Mouse (Mus musculus): ENCODE measurements around the gene Chac1.
A peak's percentile ranks its signal among the peaks of the same experiment; 100 is the strongest.

Chac1 gene

DNA sequence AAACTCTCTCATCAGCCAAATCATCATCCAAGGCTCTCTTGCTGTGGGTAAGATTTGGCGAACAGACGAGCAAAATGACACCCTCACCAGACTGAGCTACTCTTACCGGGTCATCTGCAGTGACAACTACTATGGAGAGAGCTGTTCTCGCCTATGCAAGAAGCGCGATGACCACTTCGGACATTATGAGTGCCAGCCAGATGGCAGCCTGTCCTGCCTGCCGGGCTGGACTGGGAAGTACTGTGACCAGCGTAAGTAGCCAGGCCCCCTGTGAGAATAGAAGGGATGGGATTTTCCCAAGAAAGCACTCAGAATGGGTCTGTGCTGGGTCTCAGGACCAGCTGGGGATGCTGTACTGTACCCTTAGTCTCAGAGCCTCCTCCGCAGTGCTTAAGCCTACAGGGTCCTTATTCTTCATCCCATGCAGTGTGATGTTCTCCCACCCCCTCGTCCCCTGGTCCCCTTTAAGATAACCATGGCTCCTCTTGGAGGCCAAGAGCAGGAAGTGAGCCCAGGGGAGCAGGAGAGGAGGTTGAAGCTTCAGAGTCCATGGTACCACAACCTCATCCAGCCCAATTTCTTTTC lies 23.0 kb upstream of the Chac1 start:
- no peak for DNase-seq (ENCODE audit: low read depth, low spot score)

DNA sequence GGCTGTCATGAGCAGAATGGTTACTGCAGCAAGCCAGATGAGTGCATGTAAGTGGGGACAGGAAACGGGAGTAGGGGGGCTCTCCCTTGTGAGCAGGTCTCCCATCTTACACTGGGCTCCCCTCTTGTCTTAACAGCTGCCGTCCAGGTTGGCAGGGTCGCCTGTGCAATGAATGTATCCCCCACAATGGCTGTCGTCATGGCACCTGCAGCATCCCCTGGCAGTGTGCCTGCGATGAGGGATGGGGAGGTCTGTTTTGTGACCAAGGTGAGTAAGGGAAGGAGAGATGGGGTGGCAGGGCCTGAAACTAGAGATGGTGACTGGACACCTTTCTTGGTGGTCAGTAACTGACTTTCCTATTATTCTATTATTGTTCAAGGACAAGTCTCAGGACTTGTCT lies 22.5 kb upstream of the Chac1 start:
- DNase-seq (ENCODE audit: low read depth, low spot score) = no peak

DNA sequence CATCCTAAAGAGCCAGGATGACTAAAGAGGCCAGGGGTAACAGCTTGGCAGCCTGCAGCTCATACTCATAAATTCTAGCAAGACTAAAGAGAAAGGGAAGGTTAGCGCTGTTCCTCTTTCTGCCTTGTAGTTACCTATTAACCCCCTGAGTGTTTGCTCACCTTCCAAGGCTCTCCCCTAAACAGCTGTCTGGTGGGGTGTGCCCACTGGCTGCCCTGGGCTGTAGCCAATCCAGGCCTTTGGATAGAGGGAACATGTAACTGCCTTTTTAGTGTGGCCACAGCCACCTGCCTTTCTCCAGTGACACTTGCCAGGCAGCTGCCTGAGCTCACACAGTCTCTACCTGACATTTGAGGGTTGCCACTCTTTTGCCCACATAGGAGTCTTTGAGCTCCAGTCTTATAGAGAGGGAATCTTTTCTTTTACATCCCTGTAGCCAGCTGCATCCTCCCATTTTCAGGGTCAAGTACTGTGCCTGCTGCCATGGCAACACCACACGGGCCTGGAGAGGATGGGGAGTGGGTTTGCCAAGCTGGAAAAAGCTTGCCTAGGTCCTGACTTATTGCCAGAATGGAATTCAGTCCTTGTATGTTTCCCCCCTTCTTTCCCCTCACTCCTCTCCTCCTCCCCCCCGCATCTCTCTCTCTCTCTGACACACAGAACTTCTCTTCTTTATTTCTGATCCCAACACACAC lies 21.8 kb upstream of the Chac1 start:
- DNase-seq (ENCODE audit: low read depth, low spot score) = no peak

DNA sequence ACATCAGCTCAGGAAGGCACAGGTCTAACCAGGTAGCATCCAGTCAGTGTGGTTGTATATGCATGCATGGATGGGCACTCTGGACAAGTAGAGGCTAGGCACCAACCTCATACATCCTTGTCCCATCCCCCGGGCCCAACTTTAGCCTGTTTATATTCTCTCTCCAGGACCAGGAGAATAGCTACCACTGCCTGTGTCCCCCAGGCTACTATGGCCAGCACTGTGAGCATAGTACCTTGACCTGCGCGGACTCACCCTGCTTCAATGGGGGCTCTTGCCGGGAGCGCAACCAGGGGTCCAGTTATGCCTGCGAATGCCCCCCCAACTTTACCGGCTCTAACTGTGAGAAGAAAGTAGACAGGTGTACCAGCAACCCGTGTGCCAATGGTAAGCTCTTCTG lies 20.2 kb upstream of the Chac1 start:
- DNase-seq (ENCODE audit: low read depth, low spot score) = no peak

DNA sequence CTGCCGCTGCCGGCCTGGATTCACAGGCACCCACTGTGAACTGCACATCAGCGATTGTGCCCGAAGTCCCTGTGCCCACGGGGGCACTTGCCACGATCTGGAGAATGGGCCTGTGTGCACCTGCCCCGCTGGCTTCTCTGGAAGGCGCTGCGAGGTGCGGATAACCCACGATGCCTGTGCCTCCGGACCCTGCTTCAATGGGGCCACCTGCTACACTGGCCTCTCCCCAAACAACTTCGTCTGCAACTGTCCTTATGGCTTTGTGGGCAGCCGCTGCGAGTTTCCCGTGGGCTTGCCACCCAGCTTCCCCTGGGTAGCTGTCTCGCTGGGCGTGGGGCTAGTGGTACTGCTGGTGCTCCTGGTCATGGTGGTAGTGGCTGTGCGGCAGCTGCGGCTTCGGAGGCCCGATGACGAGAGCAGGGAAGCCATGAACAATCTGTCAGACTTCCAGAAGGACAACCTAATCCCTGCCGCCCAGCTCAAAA lies 18.8 kb upstream of the Chac1 start:
- no peak for DNase-seq (ENCODE audit: low read depth, low spot score)

DNA sequence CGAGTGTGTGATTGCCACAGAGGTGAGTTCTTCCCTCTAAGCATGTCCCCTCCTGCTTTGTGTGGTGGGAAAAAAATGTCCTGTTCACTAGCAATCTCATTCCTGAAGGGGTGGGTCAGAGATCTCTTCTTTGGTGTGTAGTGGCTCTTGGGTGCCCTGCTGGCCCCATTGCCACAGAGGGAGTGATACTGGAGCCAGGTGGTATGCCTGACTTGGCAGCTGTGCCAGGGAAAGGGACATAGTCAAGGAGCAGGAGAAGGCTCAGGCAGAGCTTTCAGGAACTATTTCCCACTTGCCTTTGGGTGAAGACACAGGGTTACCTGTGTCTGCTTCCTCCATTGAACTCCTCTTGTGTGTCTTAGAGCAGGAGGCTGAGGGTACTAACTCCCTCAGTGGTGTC lies 16.9 kb upstream of the Chac1 start:
- DNase-seq (ENCODE audit: low read depth, low spot score) = no peak

DNA sequence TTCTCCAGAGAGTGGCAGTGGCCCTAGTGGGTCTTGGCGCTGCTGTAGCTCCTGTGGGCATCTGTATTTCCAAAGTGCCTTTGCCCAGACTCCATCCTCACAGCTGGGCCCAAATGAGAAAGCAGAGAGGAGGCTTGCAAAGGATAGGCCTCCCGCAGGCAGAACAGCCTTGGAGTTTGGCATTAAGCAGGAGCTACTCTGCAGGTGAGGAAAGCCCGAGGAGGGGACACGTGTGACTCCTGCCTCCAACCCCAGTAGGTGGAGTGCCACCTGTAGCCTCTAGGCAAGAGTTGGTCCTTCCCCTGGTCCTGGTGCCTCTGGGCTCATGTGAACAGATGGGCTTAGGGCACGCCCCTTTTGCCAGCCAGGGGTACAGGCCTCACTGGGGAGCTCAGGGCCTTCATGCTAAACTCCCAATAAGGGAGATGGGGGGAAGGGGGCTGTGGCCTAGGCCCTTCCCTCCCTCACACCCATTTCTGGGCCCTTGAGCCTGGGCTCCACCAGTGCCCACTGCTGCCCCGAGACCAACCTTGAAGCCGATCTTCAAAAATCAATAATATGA lies 16.0 kb upstream of the Chac1 start:
- no peak for DNase-seq (ENCODE audit: low read depth, low spot score)

DNA sequence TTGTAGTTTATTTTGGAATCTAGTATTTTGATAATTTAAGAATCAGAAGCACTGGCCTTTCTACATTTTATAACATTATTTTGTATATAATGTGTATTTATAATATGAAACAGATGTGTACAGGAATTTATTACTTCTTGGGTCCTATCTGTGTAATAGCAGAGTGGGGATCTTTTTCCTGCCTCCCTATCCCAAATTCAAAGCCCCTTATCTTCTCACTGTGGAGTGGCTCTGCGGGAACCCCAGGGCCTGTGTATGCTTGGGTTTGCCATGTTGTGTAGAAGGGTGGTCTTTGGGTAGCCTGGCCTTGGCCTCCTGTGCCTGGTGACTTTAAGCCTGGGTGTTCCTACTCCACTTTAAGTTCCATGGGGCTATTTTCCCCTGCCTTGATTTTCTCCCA lies 15.5 kb upstream of the Chac1 start:
- DNase-seq (ENCODE audit: low read depth, low spot score) = no peak

DNA sequence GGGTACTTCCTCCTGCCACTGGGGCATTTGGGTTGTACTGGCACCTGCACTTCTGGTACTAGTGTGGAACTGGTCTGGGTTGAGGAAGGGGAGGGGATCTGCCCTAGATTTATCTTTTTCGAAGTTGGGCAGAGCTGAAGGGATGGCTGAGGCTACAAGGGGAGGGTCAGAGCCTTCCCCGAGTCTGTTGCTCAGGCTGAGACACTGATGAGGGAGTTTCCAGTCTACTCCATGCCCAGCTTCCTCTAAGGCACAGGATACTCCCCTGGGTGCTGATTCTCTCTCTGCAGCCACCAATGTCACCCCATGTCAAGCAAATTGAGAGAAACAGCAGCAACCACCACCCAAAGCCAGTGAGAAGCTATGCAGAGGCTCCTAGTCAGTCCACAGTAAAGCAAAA lies 15.0 kb upstream of the Chac1 start:
- DNase-seq (ENCODE audit: low read depth, low spot score) = no peak

DNA sequence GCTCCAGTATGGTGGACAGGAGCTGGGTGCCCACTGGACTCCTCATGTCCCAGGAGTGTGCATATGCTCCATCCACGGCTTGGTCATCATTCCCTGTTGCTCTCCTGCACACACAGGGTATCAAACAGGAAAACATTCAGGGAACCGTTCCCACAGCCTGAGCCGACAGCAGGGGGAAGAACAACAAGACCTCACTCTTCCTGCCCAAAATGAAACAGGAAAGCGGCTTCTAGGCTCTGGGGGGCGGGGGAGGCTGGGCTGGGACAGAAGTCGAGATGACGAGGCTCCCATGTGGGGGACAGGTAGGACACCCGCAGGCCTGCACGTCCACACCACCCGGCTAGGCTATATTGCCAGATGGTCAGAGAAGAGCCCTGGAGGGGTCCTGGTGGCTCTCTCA lies 14.6 kb upstream of the Chac1 start:
- no peak for DNase-seq (ENCODE audit: low read depth, low spot score)

DNA sequence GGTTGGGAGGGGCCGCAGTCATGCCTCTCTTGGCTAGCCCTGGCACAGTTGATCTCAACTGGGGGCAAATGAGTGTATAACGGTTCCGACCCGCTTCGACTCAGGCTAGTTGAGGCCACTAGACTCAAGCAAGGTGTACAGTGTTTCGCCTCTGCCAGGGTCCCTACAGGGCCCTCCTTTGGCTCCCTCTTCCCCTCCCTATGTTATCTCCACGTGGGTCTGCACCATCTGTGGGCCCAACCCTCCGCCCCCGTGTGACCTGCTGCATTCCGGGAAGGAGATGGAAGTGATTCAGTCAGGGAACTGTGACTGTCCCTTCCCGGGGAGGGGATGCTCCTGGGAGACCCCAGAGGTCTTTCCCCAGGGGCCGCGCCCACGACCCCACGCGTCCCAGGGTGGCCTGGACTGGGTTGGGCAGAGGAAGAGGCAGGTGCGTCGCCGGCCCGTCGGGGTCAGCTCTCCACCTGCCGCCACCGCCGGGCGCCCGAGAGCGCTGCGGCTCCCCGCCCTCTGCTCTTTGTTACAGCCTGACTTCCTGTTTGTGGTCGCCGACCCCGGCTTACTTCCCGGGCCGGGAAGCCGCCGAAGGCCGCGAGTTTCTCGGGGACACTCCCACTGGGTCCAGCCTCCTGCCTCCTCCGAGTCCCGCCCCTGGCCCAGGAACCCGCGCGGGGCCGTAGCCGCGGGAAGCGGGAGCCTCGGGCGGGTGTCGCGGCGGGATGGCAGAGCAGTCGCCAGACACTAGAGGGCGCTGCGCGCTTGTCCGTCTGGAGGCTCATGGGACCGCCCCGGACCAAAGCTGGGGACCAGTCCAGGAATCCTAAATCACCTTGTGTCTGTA lies 13.4 kb upstream of the Chac1 start:
- peak; percentile 79 for DNase-seq (ENCODE audit: low read depth, low spot score)

DNA sequence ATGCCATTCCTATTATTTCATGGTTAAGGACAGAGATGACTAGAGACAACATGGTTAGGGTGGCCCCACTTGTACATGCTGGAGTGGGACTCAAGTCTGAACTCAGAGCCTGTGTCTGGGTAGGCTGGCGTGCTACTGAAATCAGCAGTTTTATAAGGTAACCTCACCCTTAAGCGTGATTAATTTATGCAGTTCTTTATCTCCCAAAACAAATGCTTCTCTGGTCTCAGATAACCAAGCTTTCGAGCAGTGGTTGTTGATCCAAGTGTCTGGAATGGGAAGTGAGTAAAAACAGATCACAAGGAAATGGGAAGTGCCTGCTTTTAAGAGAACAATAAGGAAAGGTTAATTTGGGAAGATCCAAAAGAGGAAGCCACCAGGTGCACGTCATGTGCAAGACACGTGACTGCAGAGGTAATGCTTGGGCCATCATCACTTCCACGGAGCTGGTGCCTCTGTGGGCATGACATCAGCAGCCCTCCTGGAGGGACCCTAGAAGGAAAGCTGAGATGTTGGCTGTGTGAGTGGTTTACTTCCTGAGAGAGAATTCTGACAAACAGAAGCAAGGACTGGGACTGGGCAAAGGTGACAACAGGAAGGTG lies 6.4 kb upstream of the Chac1 start:
- no peak for DNase-seq (ENCODE audit: low read depth, low spot score)

DNA sequence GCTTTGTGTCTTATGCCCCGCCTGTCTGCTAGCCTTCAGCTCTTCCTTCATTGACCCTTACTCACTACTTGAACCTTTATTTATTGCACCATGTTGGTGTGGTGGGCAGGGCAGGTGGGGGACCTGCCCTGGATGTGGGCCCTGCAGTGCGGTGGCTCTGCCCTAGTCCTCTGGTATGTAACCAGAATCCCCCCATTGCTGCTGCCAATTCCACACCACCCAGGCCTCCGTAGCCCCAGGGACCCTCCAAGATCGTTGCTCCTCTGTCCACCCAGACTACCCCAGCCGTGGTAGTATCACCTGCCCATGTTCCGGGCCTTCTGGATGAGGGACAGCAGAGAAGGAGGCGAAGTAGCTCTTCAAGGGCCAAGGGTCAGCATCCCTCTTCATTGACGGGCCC lies 2.7 kb downstream of the Chac1 start:
- no peak for DNase-seq (ENCODE audit: low read depth, low spot score)

DNA sequence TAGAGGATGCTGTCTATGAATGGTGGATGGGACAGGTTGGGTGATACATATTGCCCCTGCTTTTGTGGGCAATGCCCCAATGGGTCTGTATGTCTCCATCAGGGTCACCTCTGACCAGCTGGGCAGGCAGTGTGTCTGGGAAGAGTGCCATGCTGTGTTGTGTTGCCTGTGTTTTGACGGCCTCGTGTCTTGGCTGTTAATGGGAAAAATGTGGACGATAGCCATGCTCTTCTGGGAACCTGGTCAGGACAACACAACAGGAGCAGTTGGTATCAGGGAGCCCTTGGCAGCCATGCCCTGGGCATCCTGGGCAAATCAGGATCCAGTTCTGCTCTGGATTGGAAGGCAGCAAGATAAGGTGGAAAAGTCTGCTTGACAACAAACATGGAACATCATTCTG lies 4.1 kb downstream of the Chac1 start:
- no peak for DNase-seq (ENCODE audit: low read depth, low spot score)

DNA sequence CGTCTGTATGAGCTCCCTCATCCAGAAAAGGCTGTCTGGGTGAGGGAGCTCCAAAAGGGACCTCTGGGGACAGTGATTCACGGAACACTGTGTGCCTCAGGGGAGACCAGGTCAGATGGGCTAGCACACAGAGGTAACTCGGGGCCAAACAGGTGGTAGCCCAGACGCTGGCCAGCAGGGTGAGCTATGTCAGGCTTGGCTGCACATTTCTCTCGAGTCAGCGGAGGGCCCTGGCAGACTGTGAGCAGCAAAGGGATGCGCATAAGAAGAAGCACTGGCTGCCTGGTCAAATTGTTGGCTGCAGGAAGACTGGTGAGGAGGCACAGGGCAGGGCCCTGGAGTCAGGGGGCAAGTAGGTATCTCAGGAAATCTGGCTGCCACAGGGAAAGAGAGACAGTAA lies 4.6 kb downstream of the Chac1 start:
- peak; percentile 51 for DNase-seq (ENCODE audit: low read depth, low spot score)

DNA sequence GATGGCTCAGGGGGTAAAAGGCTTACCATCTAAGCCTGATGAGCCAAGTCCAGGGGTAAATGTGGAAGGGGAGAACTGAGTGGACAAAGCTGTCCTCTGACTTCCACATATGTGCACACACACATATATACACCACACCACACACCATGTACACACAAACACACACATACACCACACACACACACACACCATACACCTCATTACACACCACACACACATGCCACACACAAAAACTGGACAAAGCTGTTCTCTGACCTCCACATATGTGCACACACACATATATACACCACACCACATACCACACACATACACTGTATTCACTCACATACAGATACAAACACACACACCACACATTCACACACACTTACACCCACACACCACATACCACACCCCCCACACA lies 5.3 kb downstream of the Chac1 start:
- DNase-seq (ENCODE audit: low read depth, low spot score) = no peak

DNA sequence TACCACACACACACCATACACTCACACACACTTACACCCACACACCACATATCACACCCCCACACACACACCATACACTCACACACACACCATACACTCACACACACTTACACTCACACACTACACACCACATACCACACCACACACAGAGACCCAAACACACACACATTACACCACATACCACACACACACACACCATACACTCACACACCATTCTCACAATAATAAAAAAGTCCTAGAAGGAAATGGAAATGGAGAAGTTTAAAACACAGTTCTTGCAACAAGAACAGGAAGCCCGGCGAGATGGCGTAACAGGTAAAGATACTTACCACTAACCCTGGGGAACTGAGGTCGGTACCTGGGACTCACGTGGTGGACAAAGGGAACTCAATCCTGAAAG lies 5.8 kb downstream of the Chac1 start:
- DNase-seq (ENCODE audit: low read depth, low spot score) = no peak

DNA sequence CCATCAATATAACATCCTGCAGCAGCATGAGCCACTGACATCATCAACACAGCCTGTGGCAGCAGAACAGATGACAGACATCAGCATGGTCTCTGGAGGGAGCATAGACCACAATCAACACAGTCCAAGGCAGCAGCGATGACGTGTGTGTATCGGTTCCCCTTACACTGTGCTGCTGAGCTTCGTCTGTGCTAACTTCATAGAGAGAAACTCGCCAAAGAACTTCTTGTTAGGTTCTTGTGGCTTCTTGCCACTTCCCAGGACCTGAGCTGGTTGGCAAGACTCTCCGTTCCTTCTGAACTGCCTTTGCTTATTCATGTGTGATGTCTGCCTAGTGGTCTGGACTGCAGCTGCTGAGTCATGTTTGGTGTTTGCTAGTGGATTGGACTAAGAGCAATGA lies 7.2 kb downstream of the Chac1 start:
- DNase-seq (ENCODE audit: low read depth, low spot score) = no peak

DNA sequence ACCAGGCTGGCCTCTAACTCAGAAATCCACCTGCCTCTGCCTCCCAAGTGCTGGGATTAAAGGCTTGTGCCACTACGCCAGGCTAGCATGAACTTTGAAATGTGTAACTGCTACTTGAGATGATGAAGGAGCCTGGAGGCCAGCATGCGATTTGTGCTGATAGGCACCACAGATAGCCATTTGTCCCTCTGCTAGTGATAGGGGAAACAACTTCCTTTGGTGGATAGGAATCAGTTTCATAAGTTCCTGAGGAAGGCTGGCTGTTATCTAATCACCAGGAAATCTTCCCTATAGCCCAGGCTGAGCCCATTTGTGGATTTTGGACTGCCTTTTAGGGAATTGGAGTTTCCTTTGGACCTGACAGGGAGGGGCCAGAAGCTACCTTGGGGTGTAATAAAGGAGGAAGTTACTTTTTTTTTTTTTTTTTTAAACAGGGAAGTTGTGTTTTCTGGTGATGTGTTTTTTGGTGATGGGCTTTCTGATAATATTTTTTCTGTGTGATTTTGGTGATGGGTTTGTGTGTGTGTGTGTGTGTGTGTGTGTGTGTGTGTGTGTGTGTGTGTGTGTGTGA lies 8.8 kb downstream of the Chac1 start:
- no peak for DNase-seq (ENCODE audit: low read depth, low spot score)

DNA sequence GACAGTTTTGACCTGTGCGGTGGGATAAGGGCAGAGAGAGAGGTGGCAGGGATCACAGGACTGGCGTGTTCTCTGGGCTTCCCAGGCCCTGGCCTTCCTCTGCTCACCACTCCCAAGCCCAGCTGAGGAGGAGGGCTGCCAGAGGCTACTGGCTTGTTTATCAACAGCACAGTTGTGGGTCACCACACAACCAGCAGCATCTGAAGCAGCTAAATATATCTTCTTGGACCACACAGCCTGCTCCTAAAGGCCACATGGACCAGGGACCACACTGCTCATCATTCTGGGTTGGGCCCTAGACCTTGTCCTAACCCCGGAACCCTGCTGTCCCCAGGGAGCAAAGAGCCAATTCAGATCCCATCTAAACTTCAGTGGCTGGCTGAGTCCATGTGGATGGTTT lies 13.9 kb downstream of the Chac1 start:
- no peak for DNase-seq (ENCODE audit: low read depth, low spot score)

DNA sequence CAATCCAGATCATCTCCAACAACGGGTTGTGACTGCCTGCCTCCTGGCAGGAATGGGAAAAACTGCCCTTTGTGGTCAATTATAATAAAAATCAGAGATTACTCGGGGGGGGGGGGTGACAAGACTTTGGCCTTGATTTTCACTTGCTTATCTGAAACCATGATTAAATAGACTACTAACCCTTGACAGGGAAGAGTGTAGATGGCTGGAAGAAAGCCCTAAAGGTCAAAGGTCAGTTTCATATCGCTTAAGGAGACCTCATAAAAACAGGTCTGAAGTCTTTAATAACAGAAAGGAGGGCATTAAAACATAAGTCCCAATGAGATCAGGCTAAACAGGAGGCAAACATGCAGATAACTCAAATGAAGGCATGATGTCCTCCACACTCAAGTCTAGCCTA lies 16.3 kb downstream of the Chac1 start:
- DNase-seq (ENCODE audit: low read depth, low spot score) = no peak

DNA sequence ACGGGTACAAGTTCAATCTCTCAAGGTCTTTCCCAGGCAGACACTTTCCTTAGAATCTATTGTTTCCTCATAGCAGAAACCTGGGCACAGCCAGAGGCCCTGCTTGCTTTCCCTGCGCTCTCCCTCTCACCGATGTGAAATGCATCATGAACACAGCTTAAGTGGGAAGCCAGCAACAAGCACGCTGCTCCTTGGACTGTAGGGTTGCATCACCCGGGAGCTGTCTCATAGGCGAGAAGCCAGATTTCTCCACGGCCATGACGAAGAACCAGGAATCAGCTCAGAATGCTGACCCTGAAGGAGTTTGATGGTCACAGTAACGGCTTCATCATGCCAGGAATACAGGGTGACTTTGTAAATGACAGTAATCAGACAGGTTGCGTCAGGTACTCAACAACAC lies 19.1 kb downstream of the Chac1 start:
- no peak for DNase-seq (ENCODE audit: low read depth, low spot score)
